Mouse (Mus musculus): ENCODE measurements around the gene Zfp143. TPM values are rescaled to one million over a fixed set of nuclear protein-coding genes. Genes with fewer than 3 reads are reported as not detected.

Zfp143 gene
- total and polyA plus RNA-seq, 3 experiments = 17.0 to 23.4 (median 17.5) TPM

GRCm38 (mm10) chr7:110108967-110109610 lies 48.1 kb downstream of the Zfp143 start (continued):
- TF ChIP-seq E2F4 (IDR thresholded peaks at IDR 0.05; ENCODE audit: insufficient replicate concordance, low read depth, low read length) (no peak), UBTF (IDR thresholded peaks at IDR 0.05; ENCODE audit: low read depth, low read length) (no peak; the same call in 1 of the 2 replicates), PAX5 (IDR thresholded peaks at IDR 0.05; ENCODE audit: low read length) (no peak), MXI1 (IDR thresholded peaks at IDR 0.05; ENCODE audit: low read depth, low read length) (peak; percentile 47; the same call in 1 of the 2 replicates), POLR2AphosphoS2 (IDR thresholded peaks at IDR 0.05; ENCODE audit: low read depth, low read length) (no peak), ZC3H11A (IDR thresholded peaks at IDR 0.05; ENCODE audit: low read depth, low read length) (no peak), KAT2A (IDR thresholded peaks at IDR 0.05; ENCODE audit: insufficient replicate concordance, low read length) (no peak), USF2 (conservative IDR thresholded peaks at IDR 0.05; ENCODE audit: low read depth, low read length) (no peak), ZNF384 (IDR thresholded peaks at IDR 0.05; ENCODE audit: low read depth, low read length) (no peak), CTCF (conservative IDR thresholded peaks at IDR 0.05 in 1 of 2, IDR thresholded peaks at IDR 0.05 in 1 of 2; ENCODE audit: low read depth in 2 of 2, low read length in 2 of 2) (0 out of 4 replicates have a peak, but pooled peaks of 1 of the 2 experiments have one; percentile 26)

- no peak overlapping the region; the same call in 1 of the 2 replicates for H3K9ac ChIP-seq (ENCODE audit: insufficient read depth, low read depth)
- no peaks in the 10 kb centered on the region for H3K27me3 ChIP-seq (replicated peaks)
- H3K36me3 ChIP-seq (replicated peaks in 1 of 2; ENCODE audit: control insufficient read depth in 1 of 2, insufficient read depth in 1 of 2, low read length in 1 of 2) = no peaks in the 10 kb centered on the region
- H3K4me2 ChIP-seq (ENCODE audit: insufficient read depth, low read depth, poor library complexity, severe bottlenecking) = no peak overlapping the region
- H3K9me3 ChIP-seq (replicated peaks; ENCODE audit: low read length) = peaks cover 2% of the 10 kb centered on the region
- TF ChIP-seq USF2 (conservative IDR thresholded peaks at IDR 0.05; ENCODE audit: low read depth, low read length) (no peak), NRF1 (IDR thresholded peaks at IDR 0.05; ENCODE audit: low read depth, low read length) (no peak), MAFK (IDR thresholded peaks at IDR 0.05; ENCODE audit: insufficient replicate concordance, low read length) (no peak), ETS1 (conservative IDR thresholded peaks at IDR 0.05; ENCODE audit: low read depth, low read length) (no peak), IRF4 (IDR thresholded peaks at IDR 0.05; ENCODE audit: low read depth, low read length) (no peak), PAX5 (IDR thresholded peaks at IDR 0.05; ENCODE audit: low read length) (no peak), MXI1 (IDR thresholded peaks at IDR 0.05; ENCODE audit: low read depth, low read length) (no peak), ZC3H11A (IDR thresholded peaks at IDR 0.05; ENCODE audit: low read depth, low read length) (no peak), JUN (IDR thresholded peaks at IDR 0.05; ENCODE audit: insufficient read depth, low read depth, low read length) (no peak)
- in situ Hi-C loops (cut with MboI; ENCODE audit: low pct_ligation_motif_present, low pct_unique_long_range_greater_than_20kb, low sequenced_read_pairs) = no loop called here
- no peaks in the 10 kb centered on the region for H3K79me2 ChIP-seq (replicated peaks; ENCODE audit: control insufficient read depth, extremely low read depth, insufficient read depth, poor library complexity, severe bottlenecking)
- H3K4me3 ChIP-seq (replicated peaks in 1 of 3; ENCODE audit: low read depth in 2 of 3, low read length in 2 of 3, poor library complexity in 1 of 3) = no peak overlapping the region
- DNase-seq (ENCODE audit: extremely low read depth) = no peak
- peaks cover 0 to 17% of the 10 kb centered on the region in 2 experiments; a peak in 2 of 4 replicates for H3K4me1 ChIP-seq (ENCODE audit: control insufficient read depth in 1 of 2, insufficient read depth in 2 of 2)
- dilution Hi-C loops (cut with MboI; ENCODE audit: extremely low pct_ligation_motif_present, extremely low pct_unique_long_range_greater_than_20kb, low sequenced_read_pairs) = no loop called here
- no peak overlapping the region for H3K27ac ChIP-seq (ENCODE audit: insufficient read depth, low read depth)
Observed at GRCm38 (mm10) chr7:110110061-110110656, 49.1 kb downstream of the Zfp143 start.

- in situ Hi-C loops (cut with MboI; ENCODE audit: low pct_ligation_motif_present, low pct_unique_long_range_greater_than_20kb, low sequenced_read_pairs) (no loop called here), dilution Hi-C loops (cut with MboI; ENCODE audit: extremely low pct_ligation_motif_present, extremely low pct_unique_long_range_greater_than_20kb, low sequenced_read_pairs) (no loop called here)
- no peaks in the 10 kb centered on the region for H3K79me2 ChIP-seq (replicated peaks; ENCODE audit: control insufficient read depth, extremely low read depth, insufficient read depth, poor library complexity, severe bottlenecking)
- peaks cover 2% of the 10 kb centered on the region for H3K9me3 ChIP-seq (replicated peaks; ENCODE audit: low read length)
- H3K27me3 ChIP-seq (replicated peaks) = no peaks in the 10 kb centered on the region
- no peak overlapping the region for H3K27ac ChIP-seq (ENCODE audit: insufficient read depth, low read depth)
- H3K36me3 ChIP-seq (replicated peaks in 1 of 2; ENCODE audit: control insufficient read depth in 1 of 2, insufficient read depth in 1 of 2, low read length in 1 of 2) = no peaks in the 10 kb centered on the region
- no peak overlapping the region for H3K4me3 ChIP-seq (replicated peaks in 1 of 3; ENCODE audit: low read depth in 2 of 3, low read length in 2 of 3, poor library complexity in 1 of 3)
- TF ChIP-seq TCF12 (IDR thresholded peaks at IDR 0.05; ENCODE audit: low read depth, low read length) = no peak
- TF ChIP-seq TBP (conservative IDR thresholded peaks at IDR 0.05; ENCODE audit: low read depth, low read length) = no peak
- TF ChIP-seq HCFC1 (IDR thresholded peaks at IDR 0.05; ENCODE audit: low read depth, low read length) = no peak
- TF ChIP-seq KAT2A (IDR thresholded peaks at IDR 0.05; ENCODE audit: insufficient replicate concordance, low read length) = no peak
- TF ChIP-seq BHLHE40 (IDR thresholded peaks at IDR 0.05; ENCODE audit: low read depth, low read length) = no peak
- TF ChIP-seq NELFE (IDR thresholded peaks at IDR 0.05; ENCODE audit: low read depth, low read length) = no peak
- TF ChIP-seq NRF1 (IDR thresholded peaks at IDR 0.05; ENCODE audit: low read depth, low read length) = no peak
- no peak for TF ChIP-seq UBTF (IDR thresholded peaks at IDR 0.05; ENCODE audit: low read depth, low read length)
- no peak for TF ChIP-seq MYC (IDR thresholded peaks at IDR 0.05; ENCODE audit: low read depth, low read length)
- no peak for TF ChIP-seq MXI1 (IDR thresholded peaks at IDR 0.05; ENCODE audit: low read depth, low read length)
- no peak for TF ChIP-seq ZMIZ1 (IDR thresholded peaks at IDR 0.05; ENCODE audit: low read depth, low read length)
- no peak for TF ChIP-seq JUN (IDR thresholded peaks at IDR 0.05; ENCODE audit: insufficient read depth, low read depth, low read length)
- TF ChIP-seq RCOR1 (conservative IDR thresholded peaks at IDR 0.05; ENCODE audit: low read depth, low read length) = no peak
- H3K4me1 ChIP-seq (ENCODE audit: control insufficient read depth in 1 of 2, insufficient read depth in 2 of 2) = peaks cover 0 to 12% of the 10 kb centered on the region in 2 experiments; a peak in 2 of 4 replicates
- no peak for DNase-seq (ENCODE audit: extremely low read depth)
- no peak overlapping the region for H3K9ac ChIP-seq (ENCODE audit: insufficient read depth, low read depth)
- H3K4me2 ChIP-seq (ENCODE audit: insufficient read depth, low read depth, poor library complexity, severe bottlenecking) = no peak overlapping the region
Observed at GRCm38 (mm10) chr7:110114699-110115098, 53.7 kb downstream of the Zfp143 start.

Data from CH12.LX (cell line).